Mouse (Mus musculus): ENCODE results near the gene Zfp385b.

DNA sequence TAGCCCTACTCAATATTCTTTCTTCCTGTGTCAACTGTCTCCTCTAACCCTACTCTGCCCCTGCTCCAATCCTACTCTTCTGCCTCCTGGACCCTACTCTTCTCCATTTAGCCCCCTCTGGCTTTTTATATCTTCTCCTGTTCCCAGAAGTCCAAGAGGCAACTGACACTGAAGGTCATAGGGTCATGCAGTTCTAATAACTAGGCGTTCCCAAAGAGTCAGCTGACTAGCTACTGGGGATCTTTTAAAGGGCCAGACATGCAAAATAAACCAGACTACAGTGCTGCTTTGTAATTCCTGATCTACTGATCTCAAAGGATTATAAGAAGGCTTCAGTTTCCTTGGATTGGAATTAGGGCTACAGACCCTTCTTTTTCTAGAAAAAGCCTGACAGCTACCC is 276.1 kb downstream of the Zfp385b start:
- no peak for TF ChIP-seq CTCF (IDR thresholded peaks at IDR 0.05; ENCODE audit: low read depth, low read length)
- no peak for TF ChIP-seq POLR2A (IDR thresholded peaks at IDR 0.05; ENCODE audit: extremely low read depth, insufficient read depth, low read length)
